Mouse (Mus musculus): ENCODE results near the gene Wnt6.

DNA sequence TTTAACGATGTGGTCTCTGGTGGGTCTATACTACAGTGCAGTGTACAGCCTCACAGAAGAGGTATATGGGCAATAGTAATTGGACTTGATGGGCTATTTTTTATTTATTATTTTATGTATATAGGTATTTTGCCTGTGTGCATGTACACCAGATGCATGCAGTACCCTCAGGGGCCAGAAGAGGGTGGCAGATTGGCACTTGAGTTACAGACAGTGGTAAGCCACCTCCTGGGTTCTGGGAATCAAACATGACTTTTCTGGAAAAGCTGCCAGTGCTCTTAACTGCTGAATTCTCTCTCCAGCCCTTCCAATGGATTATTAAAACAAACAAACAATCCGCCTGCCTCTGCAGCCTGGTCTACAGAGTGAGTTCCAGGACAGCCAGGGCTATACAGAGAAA, 47.9 kb upstream of the Wnt6 start:
- TF ChIP-seq POLR2A (IDR thresholded peaks at IDR 0.05; ENCODE audit: low read depth, low read length), result no peak
- TF ChIP-seq CTCF (conservative IDR thresholded peaks at IDR 0.05; ENCODE audit: insufficient read depth, insufficient read length, low read depth, low read length), result peak; percentile 59

All from kidney, adult 2 months (tissue).